Mouse (Mus musculus) right cerebral cortex, postnatal 4 days (tissue): ENCODE results near the gene Erc2.
A peak's percentile ranks its signal among the peaks of the same experiment; 100 is the strongest.

ENCODE experiments used
- DNase-seq: peaks from one replicate; pipeline ENCODE4 v3.0.0-alpha.2; 2022

Gene Erc2

GRCm38 (mm10) chr14:27667016-27667852 lies 45.0 kb downstream of the Erc2 start:
- DNase-seq = no peak

- DNase-seq = no peak
These were observed 45.9 kb downstream of the Erc2 start for GRCm38 (mm10) chr14:27668151-27668550.

- no peak for DNase-seq
These were observed 47.7 kb downstream of the Erc2 start for GRCm38 (mm10) chr14:27669939-27670338.

DNA sequence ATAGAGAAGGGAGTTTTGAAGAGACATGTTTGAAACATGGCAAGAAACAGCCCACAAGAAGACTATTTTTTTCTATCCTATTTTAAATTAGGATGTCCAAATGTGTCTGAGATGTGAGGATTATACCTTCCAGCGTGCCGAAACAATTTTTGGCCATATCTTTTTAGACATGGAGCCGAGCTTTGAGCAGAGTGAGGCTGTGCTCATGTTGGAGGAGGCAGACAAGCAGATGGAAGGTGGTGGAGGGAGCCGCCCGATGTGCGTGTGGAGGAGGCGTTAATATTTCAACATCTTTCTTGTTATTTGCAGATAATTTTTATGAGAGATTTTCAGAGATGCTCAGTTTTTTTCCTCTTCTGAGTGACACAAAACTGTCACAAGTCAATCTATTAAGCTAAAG lies 50.5 kb downstream of the Erc2 start:
- no peak for DNase-seq

GRCm38 (mm10) chr14:27674096-27674495 lies 51.9 kb downstream of the Erc2 start:
- DNase-seq = no peak

GRCm38 (mm10) chr14:27674561-27674960 lies 52.3 kb downstream of the Erc2 start:
- DNase-seq = no peak

DNA sequence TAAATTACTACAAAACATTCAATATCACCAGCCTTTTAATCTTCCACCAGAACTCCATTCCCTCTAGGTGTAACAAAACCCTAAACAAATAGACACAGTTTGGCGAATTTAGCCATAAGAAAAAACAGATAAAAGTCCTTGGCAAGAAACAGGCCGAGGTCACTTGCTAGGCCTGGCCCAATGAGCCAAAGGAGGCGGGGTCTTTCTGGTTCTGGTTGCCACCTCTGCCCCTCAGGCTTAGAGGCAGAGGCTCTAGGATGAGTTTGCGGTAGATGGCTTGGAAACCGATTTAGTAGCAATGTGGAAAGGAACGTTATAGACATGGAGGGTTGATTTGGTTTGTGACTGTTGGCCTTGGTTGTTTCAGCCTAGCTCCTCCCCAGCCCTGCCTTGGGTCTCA lies 52.8 kb downstream of the Erc2 start:
- no peak for DNase-seq

DNA sequence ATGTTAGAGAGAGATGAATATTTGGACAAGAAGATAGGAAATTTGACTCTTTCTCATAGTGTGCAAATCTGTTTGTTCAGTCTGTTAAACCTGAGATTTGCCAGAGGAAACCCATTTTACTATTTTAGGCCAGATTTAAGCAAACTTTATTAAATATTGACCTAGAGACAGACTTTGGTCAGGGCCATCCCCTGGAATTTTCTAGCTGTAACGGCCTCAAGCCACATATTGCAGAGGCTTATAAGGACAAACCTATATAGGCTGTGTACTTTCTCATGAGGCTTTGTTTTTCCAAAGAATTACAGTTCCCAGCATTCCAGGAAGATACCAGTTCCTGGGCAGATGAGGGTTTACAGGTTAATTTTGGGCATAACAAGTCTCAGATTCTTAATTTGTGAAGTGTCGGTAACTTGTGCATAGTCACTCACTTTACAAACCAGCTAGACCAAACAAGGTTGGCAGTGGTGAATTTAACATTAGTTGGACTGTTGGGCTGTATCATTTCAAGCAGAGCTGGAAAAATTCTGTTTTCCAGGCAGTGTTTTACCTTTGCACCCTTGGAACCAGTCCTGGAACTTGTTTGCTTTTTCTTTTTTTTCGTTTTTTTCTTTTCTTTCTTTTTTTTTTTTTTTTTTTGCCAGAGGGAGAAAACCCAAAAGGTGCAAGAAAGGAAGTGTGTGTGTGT lies 60.3 kb downstream of the Erc2 start:
- DNase-seq = no peak

DNA sequence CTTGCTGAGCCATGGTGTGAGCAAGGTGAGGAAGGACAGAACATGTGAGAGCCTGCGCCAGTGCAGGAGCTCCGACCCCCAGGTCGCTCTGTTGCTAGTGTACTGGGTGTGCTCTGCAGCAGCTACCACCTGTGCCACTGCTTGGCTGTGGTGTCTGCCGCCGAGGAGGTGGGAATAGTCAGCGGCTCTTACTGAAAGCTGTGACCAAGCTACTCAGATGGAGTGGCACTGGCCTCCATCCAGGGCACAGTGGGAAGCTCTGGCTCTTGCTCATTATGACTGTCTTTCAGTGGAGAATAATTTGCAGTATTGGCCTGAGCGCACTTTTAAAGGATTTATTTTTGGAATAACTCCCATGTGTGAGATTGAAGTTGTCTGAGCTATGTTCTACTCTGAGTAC lies 73.6 kb downstream of the Erc2 start:
- peak; percentile 9 for DNase-seq

DNA sequence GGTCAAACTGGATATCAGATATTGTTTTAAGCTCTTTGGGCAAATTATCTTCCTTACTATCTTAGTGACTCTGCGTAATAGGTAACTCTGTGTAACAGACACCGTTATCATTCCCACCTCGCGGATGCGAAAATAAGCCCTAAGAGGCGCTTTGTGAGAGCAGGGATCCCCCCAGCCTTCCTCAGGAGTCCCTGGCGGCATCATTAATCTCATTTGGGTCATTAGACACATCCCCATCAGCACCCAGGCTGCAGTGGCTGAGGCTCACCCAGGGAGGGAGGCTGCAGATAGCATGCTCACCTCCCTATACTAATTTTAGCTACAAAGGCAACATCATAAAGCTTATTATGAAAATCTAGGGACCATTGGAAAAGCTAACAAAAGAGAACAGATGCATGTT lies 95.1 kb downstream of the Erc2 start:
- no peak for DNase-seq

- no peak for DNase-seq
These were observed 97.4 kb downstream of the Erc2 start for GRCm38 (mm10) chr14:27719601-27720000.

GRCm38 (mm10) chr14:27720944-27721343 lies 98.7 kb downstream of the Erc2 start:
- no peak for DNase-seq

DNA sequence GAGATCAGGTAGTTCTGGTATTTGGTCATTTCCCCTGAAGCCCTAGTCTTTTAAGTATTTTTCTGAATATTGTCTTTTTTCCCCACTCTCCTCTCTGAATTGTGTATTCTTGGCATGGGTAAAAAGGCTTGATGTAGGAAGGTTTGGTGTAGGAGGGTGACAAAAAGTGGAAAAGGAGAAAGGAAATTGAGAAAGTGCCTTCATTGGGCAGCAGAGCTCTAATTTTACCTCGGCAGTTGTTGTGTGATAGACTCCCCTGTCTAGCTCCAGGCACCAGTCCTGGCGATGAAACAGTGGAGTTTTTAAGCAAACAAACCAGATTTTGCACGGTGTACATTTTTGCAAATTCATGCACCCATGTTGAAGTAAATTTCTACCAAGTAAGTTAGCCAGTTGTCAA lies 99.5 kb downstream of the Erc2 start:
- DNase-seq = no peak

DNA sequence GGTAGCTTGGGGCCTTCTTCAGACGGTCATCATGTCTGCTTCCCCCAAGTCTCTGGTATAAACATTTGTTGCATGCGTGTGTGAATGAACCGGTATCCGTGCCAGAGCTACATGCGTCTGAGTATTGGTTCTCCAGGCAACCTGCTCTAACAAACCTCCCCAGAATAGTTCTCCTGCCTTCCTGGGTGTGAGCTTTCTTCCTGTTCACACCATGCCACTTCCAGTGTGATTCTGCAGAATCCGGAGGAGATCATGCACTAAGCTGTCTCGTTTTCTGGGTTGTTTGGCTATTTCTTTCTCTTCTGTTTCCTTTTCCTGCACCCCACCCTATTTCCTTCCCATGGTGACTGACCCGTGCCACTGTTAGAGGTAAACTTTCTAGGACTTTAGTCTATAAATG lies 105.3 kb downstream of the Erc2 start:
- no peak for DNase-seq

DNA sequence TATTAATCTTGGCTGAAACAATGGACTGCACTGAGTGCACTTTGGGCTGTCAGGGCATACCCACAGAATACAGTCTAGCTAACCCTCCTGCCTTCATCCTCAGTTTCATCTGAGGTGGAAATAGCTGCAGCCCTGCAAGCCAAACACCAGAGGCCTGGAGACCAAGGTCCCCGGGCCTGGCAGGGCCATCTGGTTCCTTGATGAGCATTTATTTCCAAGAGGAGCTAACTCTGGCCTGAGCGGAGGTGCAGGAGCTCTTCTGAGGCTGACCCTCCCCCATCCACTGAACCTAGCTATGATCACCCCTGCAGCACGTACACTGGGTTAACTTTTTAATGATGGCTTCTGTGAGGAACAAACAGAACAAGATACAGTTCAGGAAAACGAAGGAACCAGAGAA lies 108.9 kb downstream of the Erc2 start:
- no peak for DNase-seq

DNA sequence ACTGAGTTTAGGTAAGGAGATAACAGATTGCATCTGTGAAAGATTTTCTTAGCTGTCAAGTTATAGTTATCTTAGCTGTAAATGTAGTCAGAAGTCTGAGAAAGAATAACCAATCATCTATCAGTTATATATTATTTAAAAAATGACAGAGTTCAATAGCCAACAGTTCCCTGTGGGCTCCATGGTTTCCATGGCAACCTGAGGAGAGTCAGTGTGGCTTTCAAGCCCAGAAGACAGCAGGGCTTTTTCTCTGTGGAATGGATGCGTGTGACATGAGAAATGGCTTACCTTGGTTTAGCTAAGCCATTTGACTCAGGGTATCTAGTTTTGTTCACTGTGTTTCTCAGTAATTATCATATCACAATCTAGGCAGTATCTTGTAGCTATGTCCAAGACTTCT lies 117.2 kb downstream of the Erc2 start:
- no peak for DNase-seq

GRCm38 (mm10) chr14:27741248-27741916 lies 119.2 kb downstream of the Erc2 start:
- DNase-seq = peak; percentile 84

- no peak for DNase-seq
These were observed 132.1 kb downstream of the Erc2 start for GRCm38 (mm10) chr14:27754340-27754739.

- no peak for DNase-seq
These were observed 134.7 kb downstream of the Erc2 start for GRCm38 (mm10) chr14:27756901-27757300.

DNA sequence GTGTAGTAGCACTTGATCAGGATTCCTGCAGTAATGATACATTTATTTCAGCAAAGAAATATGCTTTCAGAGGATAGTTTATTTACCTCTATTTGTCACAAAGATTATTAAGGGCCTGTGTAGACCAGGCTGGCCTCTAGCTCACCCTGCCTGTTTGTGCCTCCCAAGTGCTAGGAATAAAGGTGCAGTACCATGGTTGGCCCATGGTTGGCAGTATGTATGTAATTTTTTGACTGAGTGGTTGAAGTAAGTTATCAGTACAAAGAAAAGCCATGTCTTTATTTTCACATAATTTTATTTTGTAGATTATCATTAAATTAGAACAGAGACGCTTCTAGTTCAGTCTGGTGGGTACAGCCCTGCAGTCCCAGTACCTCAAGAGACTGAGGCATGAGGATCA lies 136.0 kb downstream of the Erc2 start:
- DNase-seq = no peak

DNA sequence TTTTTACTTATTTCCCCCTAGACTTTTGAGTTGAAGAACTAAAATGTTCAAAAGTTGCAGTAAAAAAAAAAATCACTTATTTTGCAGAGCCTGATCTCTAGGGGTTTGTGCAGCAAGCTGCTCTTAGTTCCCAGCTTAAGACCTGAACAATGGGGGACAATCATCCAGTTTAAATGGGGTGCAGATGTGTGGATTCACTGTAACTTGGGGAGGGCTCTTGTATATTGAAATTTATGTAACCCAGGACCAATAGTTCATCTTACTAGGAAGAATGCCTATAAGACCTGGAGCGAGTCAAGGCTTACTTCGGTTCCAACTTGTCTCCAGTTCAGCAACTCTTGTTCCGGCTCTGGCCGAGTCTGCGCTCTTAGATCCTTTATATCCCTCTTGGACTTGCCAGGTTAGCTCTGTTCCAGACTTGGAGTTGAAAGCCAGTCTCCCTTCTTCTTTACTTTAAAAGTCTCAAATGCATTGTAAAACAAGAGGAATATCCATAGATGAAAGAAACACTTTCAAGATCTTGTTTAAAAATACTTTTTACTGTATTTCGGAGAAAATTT lies 136.9 kb downstream of the Erc2 start:
- DNase-seq = no peak

GRCm38 (mm10) chr14:27759982-27760381 lies 137.8 kb downstream of the Erc2 start:
- no peak for DNase-seq

DNA sequence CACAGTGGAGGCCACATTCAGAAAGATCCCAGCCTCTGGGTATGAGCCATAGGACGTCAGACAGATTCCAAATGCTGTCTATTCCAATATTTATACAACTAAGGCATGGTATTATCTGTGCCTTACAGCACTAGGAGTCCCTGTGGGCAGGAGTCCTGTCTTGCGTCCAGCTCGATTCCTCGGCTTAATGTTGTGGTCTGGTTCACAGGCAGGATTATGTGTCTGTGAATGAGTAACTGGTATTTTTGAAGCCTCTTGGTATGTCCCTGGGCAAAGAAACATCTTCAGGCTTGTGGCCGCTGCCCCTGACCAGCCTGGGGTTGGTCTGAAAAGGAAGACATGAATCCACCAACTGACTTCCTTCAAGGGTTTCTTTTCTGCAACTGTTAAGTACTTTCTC lies 153.1 kb downstream of the Erc2 start:
- no peak for DNase-seq

GRCm38 (mm10) chr14:27778503-27778902 lies 156.3 kb downstream of the Erc2 start:
- no peak for DNase-seq
